Mouse (Mus musculus): Measurements from ENCODE around the gene Blvra.

GRCm38 (mm10) chr2:127128926-127129325, 58.5 kb downstream of the Blvra start:
- TF ChIP-seq ZMIZ1 (IDR thresholded peaks at IDR 0.05; ENCODE audit: low read depth, low read length) (no peak), POLR2AphosphoS2 (IDR thresholded peaks at IDR 0.05; ENCODE audit: low read length) (no peak), E2F4 (IDR thresholded peaks at IDR 0.05; ENCODE audit: borderline replicate concordance, low read depth, low read length) (no peak), POLR2A (IDR thresholded peaks at IDR 0.05; ENCODE audit: control insufficient read depth in 1 of 2, insufficient read depth in 1 of 2, low read depth in 1 of 2, low read length in 2 of 2, poor library complexity in 1 of 2) (no peak)
